Mouse (Mus musculus) lung, embryonic 15.5 days (tissue): ENCODE data around the gene Cbx8. TPM values are rescaled to one million over a fixed set of nuclear protein-coding genes. Genes with fewer than 3 reads are reported as not detected.

ENCODE experiments used
- polyA plus RNA-seq: library from polyadenylated mRNA; unstranded; fragments of >200 nt; fragmentation: Nextera tagmentation; extraction: Ambion mirVana; gene quantifications from 2 replicates; pipeline ENCODE4 v1.2.1, GENCODE M21; 2015

The Cbx8 gene
- polyA plus RNA-seq, 1 experiment from 2014 or later, result 11.3 TPM

Other genes with a start within 250 kb of the Cbx8 start
- gene Rbfox3, start 129.4 kb downstream of the Cbx8 start, polyA plus RNA-seq, result 0.20 and 0.29 TPM in 2 replicates
- gene Enpp7, start 52.8 kb downstream of the Cbx8 start, polyA plus RNA-seq, result not detected in 2 replicates
- gene Cbx2, start 18.0 kb downstream of the Cbx8 start, polyA plus RNA-seq, result 36.7 and 38.3 TPM in 2 replicates
- 13.3 and 14.1 TPM in 2 replicates for gene Cbx4, start 45.3 kb upstream of the Cbx8 start, polyA plus RNA-seq
- gene Tbc1d16, start 187.5 kb upstream of the Cbx8 start, polyA plus RNA-seq, result 19.9 and 20.9 TPM in 2 replicates
- 4.9 and 5.7 TPM in 2 replicates for gene Ccdc40, start 187.6 kb upstream of the Cbx8 start, polyA plus RNA-seq
- gene Gaa, start 226.9 kb upstream of the Cbx8 start, polyA plus RNA-seq, result 61.5 and 66.1 TPM in 2 replicates